Mouse (Mus musculus) left cerebral cortex, adult 8-10 months (tissue): ENCODE measurements around the gene Wdr78. TPM values are rescaled to one million over a fixed set of nuclear protein-coding genes. Genes with fewer than 3 reads are reported as not detected.

Source experiments
- DNase-seq, 2 experiments: peaks; one replicate each; pipeline ENCODE4 v3.0.0; 2022; ENCODE audit warnings: low spot score in 2 of 2
- total RNA-seq, 4 experiments: library from RNA; stranded (reverse); gene quantifications; 2 replicates each; pipeline ENCODE4 v1.2.4; 2022

Gene Wdr78
- total RNA-seq, 4 experiments from 2014 or later: 12.4 to 17.1 (median 14.5) TPM

GRCm38 (mm10) chr4:103056909-103057308 is 57.4 kb downstream of the Wdr78 start:
- DNase-seq: peak in 1 of 2 experiments; percentile 13

GRCm38 (mm10) chr4:103048046-103048445 is 66.3 kb downstream of the Wdr78 start:
- DNase-seq: no peak

- no peak for DNase-seq
These were observed 71.4 kb downstream of the Wdr78 start for GRCm38 (mm10) chr4:103042997-103043396.

GRCm38 (mm10) chr4:103039838-103040191 is 74.5 kb downstream of the Wdr78 start:
- DNase-seq: no peak

GRCm38 (mm10) chr4:103039103-103039837 is 75.1 kb downstream of the Wdr78 start:
- DNase-seq: no peak

- no peak for DNase-seq
These were observed 85.9 kb downstream of the Wdr78 start for GRCm38 (mm10) chr4:103028177-103029088.

- DNase-seq: no peak
These were observed 86.6 kb downstream of the Wdr78 start for GRCm38 (mm10) chr4:103027745-103028144.

GRCm38 (mm10) chr4:103026621-103027020 is 87.7 kb downstream of the Wdr78 start, which contains the start of gene Insl5:
Gene Insl5 (minus strand): TSS chr4:103026842.
- DNase-seq: no peak

- DNase-seq: no peak
These were observed 100.9 kb downstream of the Wdr78 start for GRCm38 (mm10) chr4:103013490-103013889.

- DNase-seq: peak in 1 of 2 experiments; percentile 20
These were observed 102.5 kb downstream of the Wdr78 start for GRCm38 (mm10) chr4:103011823-103012222.

- DNase-seq: no peak
These were observed 103.6 kb downstream of the Wdr78 start for GRCm38 (mm10) chr4:103010734-103011133.

- no peak for DNase-seq
These were observed 107.4 kb downstream of the Wdr78 start for GRCm38 (mm10) chr4:103006943-103007418.

GRCm38 (mm10) chr4:103006266-103006665 is 108.1 kb downstream of the Wdr78 start:
- no peak for DNase-seq

GRCm38 (mm10) chr4:103005190-103005945 is 109.0 kb downstream of the Wdr78 start:
- no peak for DNase-seq

- DNase-seq: no peak
These were observed 109.7 kb downstream of the Wdr78 start for GRCm38 (mm10) chr4:103004681-103005080.

GRCm38 (mm10) chr4:102991685-102992084 is 122.7 kb downstream of the Wdr78 start:
- DNase-seq: no peak

- no peak for DNase-seq
These were observed 123.6 kb downstream of the Wdr78 start for GRCm38 (mm10) chr4:102990595-102991340.

GRCm38 (mm10) chr4:102990016-102990415 is 124.3 kb downstream of the Wdr78 start:
- no peak for DNase-seq

- DNase-seq: no peak
These were observed 125.0 kb downstream of the Wdr78 start for GRCm38 (mm10) chr4:102989391-102989790.

- DNase-seq: no peak
These were observed 125.8 kb downstream of the Wdr78 start for GRCm38 (mm10) chr4:102988526-102988925.
